Mouse (Mus musculus): ENCODE results near the gene Bmp6.

Bmp6 gene

GRCm38 (mm10) chr13:38429671-38430070 lies 84.8 kb downstream of the Bmp6 start:
- no peak for DNase-seq (ENCODE audit: extremely low spot score)

- no peak for DNase-seq (ENCODE audit: extremely low spot score)
These were observed 85.2 kb downstream of the Bmp6 start for GRCm38 (mm10) chr13:38430075-38430474.

DNA sequence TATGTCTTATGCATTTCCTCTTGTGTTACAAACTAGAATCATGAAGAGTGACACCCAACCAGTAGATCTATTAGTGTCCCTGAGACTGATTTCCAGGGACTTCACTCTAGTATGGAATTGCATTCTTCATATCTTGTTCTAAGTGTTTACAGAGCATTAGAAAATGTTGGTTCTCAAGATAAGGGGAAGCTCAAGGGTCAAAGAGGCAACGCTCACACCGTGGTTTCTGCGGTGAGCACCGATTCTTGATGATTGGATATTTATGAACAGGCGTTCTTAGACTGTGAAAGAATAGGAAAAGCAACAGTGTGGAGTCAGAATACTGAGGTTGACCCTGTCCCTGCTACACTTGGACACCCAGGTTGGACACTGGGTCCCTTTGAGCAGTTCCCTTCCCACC lies 89.9 kb downstream of the Bmp6 start:
- no peak for DNase-seq (ENCODE audit: extremely low spot score)

GRCm38 (mm10) chr13:38437930-38438329 lies 93.0 kb downstream of the Bmp6 start:
- DNase-seq (ENCODE audit: extremely low spot score), result peak; percentile 38

DNA sequence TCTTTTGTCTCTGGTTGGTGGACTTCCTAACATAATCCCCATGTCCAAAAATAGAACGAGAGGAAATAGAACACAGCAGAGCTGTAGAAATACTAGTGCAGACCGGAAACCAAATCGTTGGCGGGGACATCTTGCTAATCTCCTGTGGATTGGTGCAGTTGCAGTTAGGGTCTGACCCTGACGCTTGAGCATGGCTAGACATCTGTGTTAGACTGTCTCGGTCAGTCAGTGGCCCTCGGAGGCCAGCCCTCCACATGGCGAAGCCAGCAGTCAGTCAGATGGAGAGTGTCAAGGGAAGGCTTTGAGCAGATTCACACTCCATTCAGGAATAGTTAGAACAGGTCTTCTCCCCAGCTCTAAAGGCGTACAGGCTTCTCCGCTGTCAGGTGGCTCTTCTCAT lies 95.3 kb downstream of the Bmp6 start:
- DNase-seq (ENCODE audit: extremely low spot score), result no peak

DNA sequence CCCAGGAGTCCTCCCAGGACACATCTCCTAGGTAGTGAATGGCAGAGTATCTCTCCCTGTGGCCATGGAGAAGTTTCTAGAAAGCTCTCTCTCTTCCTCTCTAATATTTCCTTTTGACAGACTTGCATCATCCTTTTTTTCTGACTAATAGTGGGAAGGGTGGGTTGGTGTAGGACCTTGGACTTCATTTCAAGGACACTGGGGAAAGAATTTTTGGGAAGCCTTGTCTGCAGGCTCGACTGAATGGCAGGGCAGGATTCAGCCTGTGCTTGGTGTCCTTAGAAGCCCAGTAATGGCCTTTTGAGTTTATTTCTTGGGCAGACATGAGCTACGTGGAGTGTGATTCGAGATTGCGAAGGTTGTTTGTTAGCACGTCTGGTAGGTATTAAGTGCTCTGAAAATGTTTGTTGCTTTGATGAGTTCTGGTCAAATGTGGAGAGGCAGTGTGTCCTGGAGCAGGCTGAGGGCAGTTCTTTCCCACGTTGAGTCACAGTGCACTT lies 103.7 kb downstream of the Bmp6 start:
- no peak for DNase-seq (ENCODE audit: extremely low spot score)

DNA sequence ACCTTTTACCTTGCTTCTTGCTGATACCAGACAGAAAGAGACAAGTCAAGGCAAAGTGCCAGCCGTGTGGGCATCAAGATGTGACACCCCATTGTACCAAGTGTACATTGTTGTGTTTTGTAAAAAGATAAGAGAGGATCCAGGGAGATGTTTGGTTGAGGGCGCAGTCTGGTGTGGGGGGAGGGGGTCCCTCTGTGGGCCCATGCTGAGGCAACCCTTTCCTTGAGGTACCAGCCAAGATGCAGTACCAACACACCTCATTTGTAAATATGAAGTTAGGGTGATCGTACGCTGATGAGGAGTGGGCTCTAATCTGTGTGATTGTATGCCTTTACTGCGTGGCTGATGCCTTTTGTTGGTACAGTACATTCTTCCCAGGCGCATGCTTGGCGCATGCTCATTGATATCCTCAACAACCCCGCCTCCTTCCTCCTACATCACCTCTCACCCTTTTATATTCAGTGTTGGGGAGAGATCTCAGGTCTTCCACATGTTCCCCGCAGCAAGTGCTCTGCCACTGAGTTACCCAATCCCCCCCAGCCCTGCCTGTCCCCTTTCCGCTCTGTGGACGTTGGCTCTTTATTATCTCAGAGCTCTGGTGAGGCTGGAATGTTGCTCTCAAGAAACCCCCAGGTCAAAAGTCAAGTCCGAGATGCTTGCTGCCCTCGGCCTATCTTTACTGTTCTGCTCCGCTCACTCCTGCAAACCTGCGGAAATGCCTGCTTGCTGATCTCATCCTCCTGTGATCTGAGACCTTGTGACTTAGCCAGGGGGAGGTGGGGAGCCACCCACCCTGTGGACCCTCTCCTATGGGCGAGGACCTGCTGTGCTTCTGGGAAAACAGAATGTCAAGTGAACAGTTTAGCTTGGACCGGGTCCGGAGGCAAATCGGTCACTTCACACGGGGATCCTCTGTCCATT lies 105.4 kb downstream of the Bmp6 start:
- DNase-seq (ENCODE audit: extremely low spot score), result peak; percentile 37

DNA sequence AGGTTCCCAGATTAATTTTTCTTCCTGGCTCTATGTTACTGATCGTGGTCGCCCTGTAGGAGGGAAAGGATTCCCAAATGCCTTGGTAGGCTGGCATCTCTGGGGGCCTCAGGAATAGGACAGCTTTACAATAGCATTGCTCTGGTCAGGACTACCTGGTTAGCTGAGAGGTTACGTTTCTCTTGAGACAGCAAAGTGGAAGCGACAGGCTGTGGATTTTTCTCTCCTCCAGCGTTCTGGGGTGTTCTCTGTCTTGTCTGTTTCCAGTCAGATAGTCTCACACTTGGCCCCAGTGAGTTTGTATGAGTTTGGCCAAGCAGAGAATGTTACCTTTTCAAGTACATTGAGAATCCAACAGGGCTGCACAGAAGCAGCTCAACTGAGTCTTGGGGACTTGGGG lies 106.5 kb downstream of the Bmp6 start:
- DNase-seq (ENCODE audit: extremely low spot score), result no peak

- DNase-seq (ENCODE audit: extremely low spot score), result no peak
These were observed 118.5 kb downstream of the Bmp6 start for GRCm38 (mm10) chr13:38463410-38463809.

GRCm38 (mm10) chr13:38470882-38471281 lies 126.0 kb downstream of the Bmp6 start:
- no peak for DNase-seq (ENCODE audit: extremely low spot score)

DNA sequence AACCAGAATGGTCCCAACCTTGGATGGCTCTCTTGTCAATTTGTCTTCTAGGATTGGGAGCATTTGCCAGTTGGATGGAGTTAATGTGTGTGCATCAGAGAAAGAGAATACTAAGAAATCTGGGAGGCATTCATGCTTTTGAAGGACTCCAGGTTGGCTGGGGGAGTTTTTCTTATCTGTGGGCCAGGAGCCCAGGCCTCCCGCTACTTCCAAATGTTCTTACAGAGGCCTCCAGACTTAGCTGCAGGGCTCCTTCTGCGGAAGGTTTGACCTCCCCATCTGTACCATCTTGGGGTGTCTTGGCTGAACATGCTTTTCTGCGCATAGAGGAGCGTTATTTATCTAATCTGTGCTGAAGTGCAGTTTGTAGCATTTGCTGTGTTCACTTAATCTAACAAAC lies 127.7 kb downstream of the Bmp6 start:
- DNase-seq (ENCODE audit: extremely low spot score), result no peak

- DNase-seq (ENCODE audit: extremely low spot score), result no peak
These were observed 128.6 kb downstream of the Bmp6 start for GRCm38 (mm10) chr13:38473497-38473896.

DNA sequence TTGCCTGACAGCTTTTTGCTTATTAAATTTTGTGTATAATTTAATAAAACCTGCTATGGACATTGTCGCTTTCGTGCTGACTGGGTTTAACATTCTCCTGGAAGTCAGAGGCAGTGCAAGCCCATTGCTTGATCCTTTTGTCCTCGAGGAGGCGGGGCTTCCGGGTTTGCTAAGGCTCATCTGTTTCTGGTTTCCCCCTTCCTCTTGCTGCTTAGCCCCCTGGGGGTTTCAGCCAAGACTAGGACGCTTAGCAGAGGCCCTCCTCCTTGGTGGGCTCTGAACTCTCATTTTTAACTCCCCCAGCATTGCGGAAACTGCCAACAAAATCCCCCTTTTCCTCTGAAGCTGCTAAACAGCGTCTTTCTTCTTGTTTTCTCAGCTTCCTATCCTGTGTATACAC lies 132.0 kb downstream of the Bmp6 start:
- DNase-seq (ENCODE audit: extremely low spot score), result peak; percentile 47

GRCm38 (mm10) chr13:38481021-38481420 lies 136.1 kb downstream of the Bmp6 start:
- DNase-seq (ENCODE audit: extremely low spot score), result no peak

GRCm38 (mm10) chr13:38484701-38485100 lies 139.8 kb downstream of the Bmp6 start:
- DNase-seq (ENCODE audit: extremely low spot score), result no peak

DNA sequence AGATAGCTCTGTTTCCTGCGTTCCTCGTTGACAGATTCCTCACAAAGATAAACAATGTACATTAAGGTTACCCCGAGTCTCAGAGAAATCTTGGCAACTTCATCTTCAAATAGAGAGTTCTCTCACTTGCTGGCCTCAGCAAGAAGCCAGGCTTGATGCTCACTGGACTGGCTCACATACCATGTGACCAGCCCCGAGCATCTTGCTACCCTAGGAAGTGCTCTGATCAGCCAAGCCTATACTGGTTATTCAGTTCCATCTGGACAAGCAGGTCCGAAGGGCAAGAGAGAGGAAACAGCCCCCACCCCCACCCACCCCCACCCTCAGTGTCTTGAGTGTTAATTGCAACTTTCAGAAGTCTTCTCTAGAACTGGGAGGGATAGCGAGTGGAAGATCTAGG lies 141.9 kb downstream of the Bmp6 start:
- no peak for DNase-seq (ENCODE audit: extremely low spot score)

GRCm38 (mm10) chr13:38496715-38497114 lies 151.8 kb downstream of the Bmp6 start:
- no peak for DNase-seq (ENCODE audit: extremely low spot score)

- no peak for DNase-seq (ENCODE audit: extremely low spot score)
These were observed 156.4 kb downstream of the Bmp6 start for GRCm38 (mm10) chr13:38501314-38501713.

DNA sequence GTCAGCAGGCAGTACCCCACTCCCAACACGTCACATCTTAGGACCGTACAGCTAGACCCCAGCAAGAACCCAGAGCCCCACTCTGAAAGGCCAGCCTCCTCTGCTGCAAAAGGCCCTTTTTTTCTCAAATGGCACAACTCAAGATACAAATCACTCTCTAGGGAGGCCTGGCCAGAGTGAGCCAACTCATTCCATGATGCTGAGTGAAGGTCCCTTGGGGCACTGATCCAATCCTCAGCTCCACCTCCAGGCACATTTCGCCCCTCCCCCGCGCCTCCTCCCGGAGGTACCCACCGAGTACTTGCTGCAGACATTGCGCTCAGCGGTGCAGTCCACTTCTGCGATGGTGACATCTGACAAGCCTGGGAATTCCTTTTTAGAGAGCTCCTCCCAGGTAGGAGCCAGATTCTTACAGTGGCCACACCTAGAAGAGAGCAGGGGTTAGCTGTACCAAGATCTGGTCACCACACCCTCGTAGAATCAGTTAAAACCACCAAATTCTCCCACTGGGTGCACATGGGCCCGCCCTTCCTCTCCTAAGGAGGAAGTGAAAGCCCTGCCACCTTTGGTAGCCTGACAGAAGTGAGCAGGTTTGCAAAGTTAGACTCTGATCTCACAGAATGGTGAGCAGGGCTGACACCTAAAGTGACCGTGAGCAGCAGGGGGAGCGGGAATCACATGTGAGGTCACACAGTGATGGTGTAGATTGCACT lies 158.4 kb downstream of the Bmp6 start:
- DNase-seq (ENCODE audit: extremely low spot score), result no peak

DNA sequence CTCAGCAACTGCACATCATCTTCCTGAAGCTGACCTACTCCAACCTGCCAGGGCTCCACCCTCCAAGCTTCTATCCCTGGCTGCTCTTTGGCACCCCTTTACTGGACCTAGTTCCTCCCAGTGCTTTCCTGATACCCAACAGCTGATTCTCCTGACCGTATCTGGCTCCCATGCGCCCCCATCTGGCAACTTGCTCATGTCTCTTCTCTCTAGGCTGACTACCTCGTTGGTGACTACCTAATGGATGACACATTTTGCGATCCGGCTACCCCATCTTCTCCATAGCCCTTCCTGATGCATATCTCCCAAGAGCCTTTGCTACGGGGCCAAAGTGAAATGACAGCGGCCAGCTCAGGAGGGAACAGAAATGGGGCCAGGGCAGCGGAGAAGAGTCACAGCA lies 161.4 kb downstream of the Bmp6 start:
- peak; percentile 15 for DNase-seq (ENCODE audit: extremely low spot score)

DNA sequence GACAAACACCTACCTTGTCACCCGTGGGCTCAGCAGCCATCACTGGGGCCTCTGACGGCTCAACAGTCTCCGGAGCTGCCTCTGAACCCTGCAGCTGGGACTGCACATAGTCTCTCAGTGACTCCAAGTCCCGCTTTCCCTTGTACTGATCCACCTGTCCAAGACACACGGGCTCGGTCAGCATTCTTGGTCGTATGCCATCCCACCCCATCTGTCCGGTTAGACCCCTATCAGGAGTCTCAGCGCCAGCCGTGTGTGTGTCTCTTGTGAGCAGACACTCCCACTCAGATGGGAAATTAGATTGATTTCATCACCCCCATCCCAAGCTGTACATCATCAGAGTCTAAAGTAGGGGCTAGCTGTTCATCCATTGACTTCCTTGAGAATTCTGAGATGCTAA lies 162.0 kb downstream of the Bmp6 start:
- DNase-seq (ENCODE audit: extremely low spot score), result no peak

GRCm38 (mm10) chr13:38509681-38510341 lies 164.9 kb downstream of the Bmp6 start:
- DNase-seq (ENCODE audit: extremely low spot score), result no peak
